Mouse (Mus musculus): Measurements from ENCODE around the gene H2-T3. TPM values are rescaled to one million over a fixed set of nuclear protein-coding genes. Genes with fewer than 3 reads are reported as not detected.

H2-T3 gene
- total and polyA plus RNA-seq, 3 experiments, result not detected

DNA sequence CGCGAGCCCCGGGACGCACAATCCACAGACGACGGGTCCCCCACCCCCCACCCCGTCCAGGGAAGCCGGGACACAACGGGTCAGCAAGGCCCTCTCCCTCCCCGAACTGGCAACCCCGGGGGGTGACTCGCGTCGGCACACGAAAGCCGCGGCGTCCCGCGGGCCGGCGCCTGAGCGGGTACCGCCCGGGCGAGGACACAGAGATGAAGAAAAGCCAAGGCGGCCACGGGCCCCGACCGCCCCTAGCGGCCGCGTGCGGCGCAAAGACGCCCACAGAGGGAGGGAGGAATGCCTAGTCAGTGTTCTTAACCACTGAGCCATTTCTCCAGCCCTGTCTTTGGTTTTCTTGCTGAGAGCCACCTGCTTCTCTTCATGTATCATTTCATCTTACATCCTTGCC lies 41.2 kb upstream of the H2-T3 start:
- Histone ChIP-seq H3K4me3 (ENCODE audit: control insufficient read depth in 1 of 2, insufficient read depth in 1 of 2, low read depth in 2 of 2, low read length in 2 of 2) (no peak overlapping the region), H3K4me1 (ENCODE audit: control insufficient read depth in 1 of 2, insufficient read depth in 2 of 2, low read length in 2 of 2) (no peaks in the 10 kb centered on the region), H3K27ac (ENCODE audit: control insufficient read depth, low read depth, low read length) (no peak overlapping the region), H3K27me3 (ENCODE audit: control insufficient read depth in 1 of 2, insufficient read depth in 2 of 2, low read length in 2 of 2) (peaks cover 4 to 6% of the 10 kb centered on the region in 2 experiments), H3K9ac (ENCODE audit: control insufficient read depth, low read depth, low read length, poor library complexity, severe bottlenecking) (no peak overlapping the region), H3K79me2 (ENCODE audit: control insufficient read depth, insufficient read depth, low read length, poor library complexity) (no peaks in the 10 kb centered on the region), H3K36me3 (ENCODE audit: control insufficient read depth in 1 of 2, insufficient read depth in 2 of 2, low read length in 2 of 2) (no peaks in the 10 kb centered on the region), H3K9me3 (replicated peaks; ENCODE audit: insufficient read depth, low read length) (no peaks in the 10 kb centered on the region)
- peak in 1 of 3 experiments; percentile 31; a peak in 3 of 6 replicates for TF ChIP-seq CTCF (IDR thresholded peaks at IDR 0.05 in 2 of 3, conservative IDR thresholded peaks at IDR 0.05 in 1 of 3; ENCODE audit: control insufficient read depth in 1 of 3, insufficient read depth in 1 of 3, low read depth in 2 of 3, low read length in 3 of 3, poor library complexity in 1 of 3, severe bottlenecking in 1 of 3)
- TF ChIP-seq HCFC1 (IDR thresholded peaks at IDR 0.05; ENCODE audit: low read depth, low read length), result no peak
- no peak for TF ChIP-seq RAD21 (IDR thresholded peaks at IDR 0.05; ENCODE audit: low read depth, low read length)
- DNase-seq (ENCODE audit: low read depth, low spot score), result peak; percentile 94

DNA sequence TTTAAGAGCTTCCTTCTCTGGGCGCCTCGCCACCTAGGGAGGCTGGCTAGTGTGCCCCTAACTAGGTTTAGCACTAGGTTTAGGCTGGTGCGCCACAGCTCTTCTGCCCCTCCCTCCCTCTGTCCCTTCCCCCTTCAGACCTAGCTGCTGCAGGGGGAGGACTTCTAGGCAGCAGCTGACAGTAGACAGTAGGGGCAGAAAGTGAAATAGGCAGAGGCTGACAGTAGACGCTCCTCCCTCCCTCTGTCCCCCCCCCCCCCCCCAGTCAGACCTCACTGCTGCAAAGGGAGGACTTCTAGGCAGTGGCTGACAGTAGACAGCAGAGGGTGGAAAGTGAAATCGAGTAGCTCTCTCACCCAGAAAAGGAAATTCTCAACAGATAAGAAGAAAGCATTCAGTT lies 39.0 kb upstream of the H2-T3 start:
- 0 out of 2 replicates have a peak, but pooled peaks have one; percentile 15 for TF ChIP-seq GATA1 (IDR thresholded peaks at IDR 0.05; ENCODE audit: low read depth, low read length)
- no peak for TF ChIP-seq ZNF384 (IDR thresholded peaks at IDR 0.05; ENCODE audit: low read depth, low read length)
- peak; percentile 12; the same call in 1 of the 2 replicates for TF ChIP-seq TAL1 (IDR thresholded peaks at IDR 0.05; ENCODE audit: low read length)
- no peak for TF ChIP-seq NRF1 (IDR thresholded peaks at IDR 0.05; ENCODE audit: insufficient read depth, low read depth, low read length, poor library complexity, severe bottlenecking)
- no peaks in the 10 kb centered on the region for H3K36me3 ChIP-seq (ENCODE audit: control insufficient read depth in 1 of 2, insufficient read depth in 2 of 2, low read length in 2 of 2)
- no peak overlapping the region for H3K27ac ChIP-seq (ENCODE audit: control insufficient read depth, low read depth, low read length)
- H3K27me3 ChIP-seq (ENCODE audit: control insufficient read depth in 1 of 2, insufficient read depth in 2 of 2, low read length in 2 of 2), result peaks cover 1 to 11% of the 10 kb centered on the region in 2 experiments
- no peak overlapping the region for H3K9ac ChIP-seq (ENCODE audit: control insufficient read depth, low read depth, low read length, poor library complexity, severe bottlenecking)
- H3K79me2 ChIP-seq (ENCODE audit: control insufficient read depth, insufficient read depth, low read length, poor library complexity), result no peaks in the 10 kb centered on the region
- H3K4me3 ChIP-seq (ENCODE audit: control insufficient read depth in 1 of 2, insufficient read depth in 1 of 2, low read depth in 2 of 2, low read length in 2 of 2), result no peak overlapping the region
- no peaks in the 10 kb centered on the region for H3K9me3 ChIP-seq (replicated peaks; ENCODE audit: insufficient read depth, low read length)
- peak; percentile 49 for DNase-seq (ENCODE audit: low read depth, low spot score)
- no peaks in the 10 kb centered on the region for H3K4me1 ChIP-seq (ENCODE audit: control insufficient read depth in 1 of 2, insufficient read depth in 2 of 2, low read length in 2 of 2)

DNA sequence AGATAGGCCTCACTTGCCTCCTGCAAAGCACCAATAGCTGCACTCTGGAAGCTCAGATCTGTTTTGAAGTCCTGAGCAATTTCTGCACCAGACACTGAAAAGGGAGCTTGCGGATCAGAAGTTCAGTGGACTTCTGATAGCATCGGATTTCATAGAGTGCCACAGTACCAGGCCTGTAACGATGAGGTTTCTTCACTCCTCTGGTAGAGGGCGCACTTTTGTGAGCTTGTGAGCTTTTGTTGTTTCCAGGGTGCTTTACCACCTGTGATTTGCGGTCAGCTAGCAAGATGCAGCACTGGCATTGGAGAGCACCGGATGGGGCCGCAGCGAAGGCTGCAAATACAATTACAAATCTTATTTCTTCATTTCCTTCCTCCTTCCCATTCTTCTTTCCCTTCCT lies 36.8 kb upstream of the H2-T3 start:
- H3K9ac ChIP-seq (ENCODE audit: control insufficient read depth, low read depth, low read length, poor library complexity, severe bottlenecking), result no peak overlapping the region
- H3K36me3 ChIP-seq (ENCODE audit: control insufficient read depth in 1 of 2, insufficient read depth in 2 of 2, low read length in 2 of 2), result no peaks in the 10 kb centered on the region
- TF ChIP-seq ELF1 (IDR thresholded peaks at IDR 0.05; ENCODE audit: low read depth, low read length) (no peak), CTCF (IDR thresholded peaks at IDR 0.05 in 2 of 3, conservative IDR thresholded peaks at IDR 0.05 in 1 of 3; ENCODE audit: control insufficient read depth in 1 of 3, insufficient read depth in 1 of 3, low read depth in 2 of 3, low read length in 3 of 3, poor library complexity in 1 of 3, severe bottlenecking in 1 of 3) (peak; percentile 9 to 34 (median 15); a peak in 3 of 6 replicates)
- DNase-seq (ENCODE audit: low read depth, low spot score), result no peak
- no peaks in the 10 kb centered on the region for H3K9me3 ChIP-seq (replicated peaks; ENCODE audit: insufficient read depth, low read length)
- H3K4me1 ChIP-seq (ENCODE audit: control insufficient read depth in 1 of 2, insufficient read depth in 2 of 2, low read length in 2 of 2), result no peaks in the 10 kb centered on the region
- H3K79me2 ChIP-seq (ENCODE audit: control insufficient read depth, insufficient read depth, low read length, poor library complexity), result no peaks in the 10 kb centered on the region
- peaks cover 3 to 16% of the 10 kb centered on the region in 2 experiments for H3K27me3 ChIP-seq (ENCODE audit: control insufficient read depth in 1 of 2, insufficient read depth in 2 of 2, low read length in 2 of 2)
- H3K4me3 ChIP-seq (ENCODE audit: control insufficient read depth in 1 of 2, insufficient read depth in 1 of 2, low read depth in 2 of 2, low read length in 2 of 2), result no peak overlapping the region
- no peak overlapping the region for H3K27ac ChIP-seq (ENCODE audit: control insufficient read depth, low read depth, low read length)

All from MEL (cell line).